Comparison of ENCODE assay signal across 24 mouse cellular contexts in the genomic region with DNA sequence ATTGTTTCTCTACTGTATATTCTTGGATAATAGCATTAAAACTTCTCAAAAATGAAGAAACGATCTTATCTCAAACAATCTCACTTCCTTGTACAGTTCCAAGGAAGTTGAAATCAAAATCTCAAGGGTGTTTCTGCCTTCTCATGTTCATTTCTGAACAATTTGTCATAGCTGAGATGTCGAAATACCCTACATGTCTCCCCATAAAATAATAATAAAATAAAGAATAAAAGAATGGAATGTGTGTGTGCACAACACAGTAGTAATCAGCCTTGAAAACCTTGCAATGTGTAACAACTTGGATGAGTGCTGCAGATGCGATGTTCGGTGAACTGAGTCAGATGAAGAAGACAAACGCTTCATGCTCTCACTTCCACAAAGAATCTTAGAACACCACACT.
A peak's percentile ranks its signal among the peaks of the same experiment; 100 is the strongest.
DNase-seq lines count a peak whose midpoint lies in the region; ATAC-seq lines count a peak whose summit lies in the region.
"Had no signal": no experiment of that assay in that cellular context is flagged by ENCODE, and none has a peak within 500 bp of the region (broad histone marks: within the 10 kb centered on the region; RNA-seq: fewer than 3 reads in every experiment).

No protein-coding gene starts in this region.

- peaks cover 16% of the 10 kb centered on the region for H3K4me1 ChIP-seq in lung, embryonic 15.5 days
- H3K4me1 ChIP-seq in forebrain, embryonic 14.5 days (ENCODE audit: control insufficient read depth, insufficient read depth, low read length): no peaks in the 10 kb centered on the region
- H3K4me1 ChIP-seq: forebrain, embryonic 12.5 days; hindbrain, embryonic 15.5 days; neural tube, embryonic 12.5 days had no signal

- DNase-seq in lung, postnatal 4 days: no peak
- DNase-seq in NIH3T3 (ENCODE audit: low read depth): peak; percentile 72
- no peak for DNase-seq in layer of hippocampus, postnatal 14 days (ENCODE audit: low spot score in 2 of 2)
- DNase-seq in forebrain, embryonic 14.5 days (ENCODE audit: low spot score): no peak
- DNase-seq in spleen, postnatal 4 days (ENCODE audit: low spot score in 2 of 2): no peak
- DNase-seq: adrenal gland, postnatal 10 days; cerebellum, adult 11-12 months; cerebellum, adult 9-11 months; layer of hippocampus, postnatal 36 days; liver; right cerebral cortex, postnatal 4 days had no signal

- H3K27ac ChIP-seq in lung, embryonic 15.5 days: 0 out of 2 replicates have a peak overlapping the region, but pooled peaks have one; percentile 45
- 0 out of 2 replicates have a peak overlapping the region, but pooled peaks have one; percentile 2 for H3K27ac ChIP-seq in macrophage
- no peak overlapping the region for H3K27ac ChIP-seq in forebrain, embryonic 14.5 days (ENCODE audit: low read depth, low read length)
- H3K27ac ChIP-seq: forebrain, embryonic 12.5 days; heart, embryonic 13.5 days; hindbrain, embryonic 15.5 days; kidney, embryonic 15.5 days; liver, embryonic 14.5 days; neural tube, embryonic 12.5 days had no signal

- no peaks in the 10 kb centered on the region for H3K27me3 ChIP-seq in lung, embryonic 15.5 days
- no peaks in the 10 kb centered on the region for H3K27me3 ChIP-seq in forebrain, embryonic 14.5 days (replicated peaks; ENCODE audit: control insufficient read depth, insufficient read depth, low read length)
- H3K27me3 ChIP-seq: forebrain, embryonic 12.5 days; heart, embryonic 13.5 days; hindbrain, embryonic 15.5 days; kidney, embryonic 15.5 days; neural tube, embryonic 12.5 days; Patski had no signal

- no peaks in the 10 kb centered on the region for H3K9me3 ChIP-seq in lung, embryonic 15.5 days
- H3K9me3 ChIP-seq in forebrain, embryonic 14.5 days (replicated peaks; ENCODE audit: control insufficient read depth, low read length): no peaks in the 10 kb centered on the region
- H3K9me3 ChIP-seq: forebrain, embryonic 12.5 days; G1E; heart, embryonic 13.5 days; hindbrain, embryonic 15.5 days; kidney, embryonic 15.5 days; neural tube, embryonic 12.5 days had no signal

- no peak overlapping the region for H3K9ac ChIP-seq in lung, embryonic 15.5 days
- no peak overlapping the region for H3K9ac ChIP-seq in forebrain, embryonic 14.5 days (ENCODE audit: low read length)
- H3K9ac ChIP-seq: forebrain, embryonic 12.5 days; heart, embryonic 13.5 days; hindbrain, embryonic 15.5 days; kidney, embryonic 15.5 days; liver, embryonic 14.5 days; neural tube, embryonic 12.5 days had no signal

- no peak overlapping the region for H3K4me3 ChIP-seq in lung, embryonic 15.5 days
- no peak overlapping the region for H3K4me3 ChIP-seq in macrophage (ENCODE audit: inconsistent target)
- H3K4me3 ChIP-seq in forebrain, embryonic 14.5 days (ENCODE audit: low read depth, low read length): no peak overlapping the region
- H3K4me3 ChIP-seq: forebrain, embryonic 12.5 days; heart, embryonic 13.5 days; hindbrain, embryonic 15.5 days; kidney, embryonic 15.5 days; neural tube, embryonic 12.5 days had no signal

- H3K4me2 ChIP-seq in lung, embryonic 15.5 days: no peak overlapping the region
- H3K4me2 ChIP-seq in forebrain, embryonic 14.5 days (ENCODE audit: low read length): no peak overlapping the region
- H3K4me2 ChIP-seq: forebrain, embryonic 12.5 days; heart, embryonic 13.5 days; hindbrain, embryonic 15.5 days; kidney, embryonic 15.5 days; midbrain, embryonic 11.5 days; neural tube, embryonic 12.5 days had no signal

- WGBS in lung, embryonic 15.5 days: 87% methylated on average over 5 of the region's 5 CpGs
- WGBS in macrophage (ENCODE audit: missing documents): 20% methylated on average over 5 of the region's 5 CpGs
- 93% methylated on average over 5 of the region's 5 CpGs for WGBS in forebrain, embryonic 14.5 days

- no peak for ATAC-seq in lung, embryonic 15.5 days (ENCODE audit: borderline replicate concordance, extremely low read depth, low FRiP score, low TSS enrichment)
- ATAC-seq in forebrain, embryonic 14.5 days: no peak
- ATAC-seq: inflammation-experienced regulatory T-cells, adult 6 months; midbrain, embryonic 16.5 days; Patski had no signal

- H3K79me2 ChIP-seq in macrophage (ENCODE audit: inconsistent target): no peaks in the 10 kb centered on the region

- H3K36me3 ChIP-seq in lung, embryonic 15.5 days: no peaks in the 10 kb centered on the region
- H3K36me3 ChIP-seq in macrophage (ENCODE audit: inconsistent target): no peaks in the 10 kb centered on the region
- H3K36me3 ChIP-seq in forebrain, embryonic 14.5 days (ENCODE audit: control insufficient read depth, insufficient read depth, low read length): no peaks in the 10 kb centered on the region
- H3K36me3 ChIP-seq: forebrain, embryonic 12.5 days; G1E; heart, embryonic 13.5 days; hindbrain, embryonic 15.5 days; kidney, embryonic 15.5 days; neural tube, embryonic 12.5 days had no signal
